ENCODE assay signal across 18 mouse cellular contexts in the genomic region with DNA sequence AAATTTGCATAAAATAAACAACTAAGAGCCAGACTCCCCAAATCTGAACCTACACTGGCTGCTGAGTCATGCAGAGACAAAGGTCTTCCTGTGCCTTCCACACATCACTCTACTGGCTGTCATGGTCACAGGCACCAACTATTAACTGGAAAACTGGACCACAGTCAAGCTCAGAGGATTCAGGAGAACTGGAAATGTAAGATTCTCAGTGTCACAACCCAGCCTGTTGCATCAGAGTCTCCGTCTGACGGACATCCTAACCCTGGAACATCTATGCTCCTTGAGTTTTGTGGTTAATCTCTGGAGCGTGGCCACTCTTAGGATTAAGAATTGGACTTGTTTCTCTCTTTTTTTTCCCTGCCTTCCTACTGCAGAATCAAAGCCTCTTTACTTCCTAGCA. TPM values are rescaled to one million over a fixed set of nuclear protein-coding genes. Genes with fewer than 3 reads are reported as not detected.
DNase-seq lines count a peak whose midpoint lies in the region.
"Had no signal": no experiment of that assay in that cellular context is flagged by ENCODE, and none has a peak within 500 bp of the region (broad histone marks: within the 10 kb centered on the region; RNA-seq: fewer than 3 reads in every experiment).

No protein-coding gene starts in this region.

- DNase-seq in adrenal gland, adult 8-10 months = peak; percentile 6
- DNase-seq in adrenal gland, postnatal 4 days (ENCODE audit: low spot score in 2 of 2) = no peak
- peak; percentile 15 for DNase-seq in 3134 (ENCODE audit: extremely low read depth, insufficient read length, low spot score)
- peak; percentile 37 for DNase-seq in NIH3T3 (ENCODE audit: low read depth)
- DNase-seq in gonadal fat pad, adult 2 months (ENCODE audit: low read depth) = peak; percentile 96
- no peak for DNase-seq in cerebellum, adult 11 months
- no peak for DNase-seq in lung, postnatal 36 days
- DNase-seq: adrenal gland, postnatal 25 days; cerebellum, adult 2 months; cerebellum, postnatal 14 days; gastrocnemius, postnatal 10 days; heart, postnatal 14 days; kidney, postnatal 4 days; liver; lung, adult 2 months; lung, postnatal 14 days; right cerebral cortex, postnatal 25 days; thymus, postnatal 14 days had no signal

RNA-seq across cellular contexts. Expression of gene Zfp330, which starts 3.4 kb away (rescaled TPM):
- 10 to 100 TPM; 36.3 to 54.8 (median 45.7) TPM for total RNA-seq in adrenal gland, adult 8-10 months (2022)
- 10 to 100 TPM; 54.2 to 59.0 TPM for total RNA-seq in adrenal gland, postnatal 4 days (2021)
- polyA plus RNA-seq in gonadal fat pad, adult 2 months (2012; rRNA removed) = 19.0 and 20.1 TPM in 2 replicates

Comparison
In these comparisons a context has a peak if more than half of its experiments do, and no peak if none do; other contexts are left out.
1. DNase-seq: peak in adrenal gland, adult 8-10 months (single experiment), 3134 (single experiment), NIH3T3 (single experiment) and gonadal fat pad, adult 2 months (single experiment); none in adrenal gland, postnatal 4 days (0 of 2), cerebellum, adult 11 months (single experiment) and lung, postnatal 36 days (single experiment).